ENCODE assay signal across 8 mouse cellular contexts in the genomic region with DNA sequence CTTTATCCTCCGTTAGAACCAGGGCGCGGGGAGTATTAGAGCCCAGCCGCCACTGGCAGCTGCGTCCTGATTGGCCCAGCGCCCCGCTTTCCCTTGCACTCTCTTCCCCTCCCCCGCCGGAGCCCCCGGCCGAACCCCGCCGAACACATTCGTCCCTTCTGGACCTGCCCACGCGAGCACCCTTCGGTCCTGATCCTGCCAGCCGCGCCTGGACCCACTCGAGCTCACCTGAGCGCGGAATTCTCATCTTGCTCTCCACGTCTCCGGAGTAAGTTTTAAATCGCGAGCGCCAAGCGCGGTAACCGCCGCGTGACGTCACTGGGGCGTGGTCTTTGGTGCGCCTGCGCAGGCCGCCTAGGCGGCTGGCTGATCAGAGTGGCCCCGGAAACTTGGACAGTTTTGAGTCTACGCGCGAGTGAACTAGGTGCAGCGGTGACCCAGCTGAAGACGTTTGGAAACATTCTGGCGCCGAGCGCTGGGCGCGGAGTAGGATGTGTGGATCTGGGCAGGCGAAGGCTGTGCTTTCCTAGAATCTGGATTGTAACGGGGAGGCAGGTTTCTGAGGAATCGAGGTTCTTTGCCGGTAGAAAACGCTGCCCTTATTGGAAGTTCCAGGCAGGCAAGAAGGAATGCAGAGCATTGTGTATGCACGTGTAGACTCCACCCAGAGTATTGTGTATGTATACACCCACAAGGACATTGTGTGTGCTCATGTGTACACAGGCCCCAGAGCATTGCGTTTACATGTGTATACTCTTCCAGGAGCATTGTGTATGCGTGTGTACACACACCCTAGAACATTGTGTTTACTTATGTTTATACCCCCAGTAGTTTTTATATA. TPM values are rescaled to one million over a fixed set of nuclear protein-coding genes. Genes with fewer than 3 reads are reported as not detected.
DNase-seq lines count a peak whose midpoint lies in the region; ATAC-seq lines count a peak whose summit lies in the region.

TSS of gene Ncaph (minus strand) at position 334 of the 841 bp plus-strand sequence.

- peak; percentile 88 for ATAC-seq in erythroid progenitor cell, adult 5-6 weeks (replicated peaks; ENCODE audit: low FRiP score, poor library complexity, severe bottlenecking)
- ATAC-seq in heart, embryonic 14.5 days (ENCODE audit: insufficient number of reproducible peaks, insufficient read depth, low FRiP score, low read depth): peak; percentile 75
- peak; percentile 94 for ATAC-seq in liver, embryonic 13.5 days (ENCODE audit: low read depth)
- peak; percentile 89 for ATAC-seq in stomach, embryonic 16.5 days (ENCODE audit: insufficient read depth, low FRiP score)

- no peaks in the 10 kb centered on the region for H3K36me3 ChIP-seq in heart, embryonic 14.5 days (ENCODE audit: control insufficient read depth, insufficient read depth, low read length)
- H3K36me3 ChIP-seq in liver, embryonic 13.5 days: peaks cover 9% of the 10 kb centered on the region
- 0 out of 2 replicates have a peak, but pooled peaks cover 4% of the 10 kb centered on the region for H3K36me3 ChIP-seq in stomach, embryonic 16.5 days (ENCODE audit: control insufficient read depth, insufficient read depth, low read length)

- DNase-seq in CD4-positive helper T cell, adult 2 months (ENCODE audit: low read depth, low spot score): peak; percentile 95
- DNase-seq in brain, embryonic 18.5 days (ENCODE audit: low read depth, low spot score): peak; percentile 75
- peak; percentile 95 for DNase-seq in kidney, postnatal 14 days
- DNase-seq in liver, embryonic 13.5 days: peak; percentile 93
- peak; percentile 99 for DNase-seq in neural tube, embryonic 10.5 days (ENCODE audit: extremely low spot score, low spot score)

- H3K9ac ChIP-seq in heart, embryonic 14.5 days (ENCODE audit: low read length): peak within 1 kb of the TSS; percentile 79
- H3K9ac ChIP-seq in liver, embryonic 13.5 days: peak within 1 kb of the TSS; percentile 82
- peak within 1 kb of the TSS; percentile 88 for H3K9ac ChIP-seq in stomach, embryonic 16.5 days (ENCODE audit: low read length)

- WGBS in heart, embryonic 14.5 days: 2% methylated on average over 56 of the region's 57 CpGs
- 1% methylated on average over 57 of the region's 57 CpGs for WGBS in liver, embryonic 13.5 days (ENCODE audit: insufficient replicate concordance)
- WGBS in stomach, embryonic 16.5 days: 1% methylated on average over 57 of the region's 57 CpGs

- peak within 1 kb of the TSS; percentile 78 to 96 for H3K27ac ChIP-seq in heart, embryonic 14.5 days (replicated peaks in 1 of 2; ENCODE audit: control insufficient read depth in 1 of 2, insufficient read depth in 1 of 2, low read depth in 2 of 2, low read length in 2 of 2)
- peak within 1 kb of the TSS; percentile 97 for H3K27ac ChIP-seq in liver, embryonic 13.5 days
- H3K27ac ChIP-seq in stomach, embryonic 16.5 days (ENCODE audit: low read length): peak within 1 kb of the TSS; percentile 98

- peaks cover 18 to 31% of the 10 kb centered on the region in 2 experiments for H3K4me1 ChIP-seq in heart, embryonic 14.5 days (ENCODE audit: control insufficient read depth in 2 of 2, insufficient read depth in 2 of 2, low read length in 2 of 2)
- peaks cover 75% of the 10 kb centered on the region for H3K4me1 ChIP-seq in liver, embryonic 13.5 days (replicated peaks)
- H3K4me1 ChIP-seq in stomach, embryonic 16.5 days (ENCODE audit: control insufficient read depth, insufficient read depth, low read length): peaks cover 26% of the 10 kb centered on the region

- H3K27me3 ChIP-seq in heart, embryonic 14.5 days (ENCODE audit: control insufficient read depth, insufficient read depth, low read length): no peaks in the 10 kb centered on the region
- no peaks in the 10 kb centered on the region for H3K27me3 ChIP-seq in liver, embryonic 13.5 days
- H3K27me3 ChIP-seq in stomach, embryonic 16.5 days (ENCODE audit: control insufficient read depth, insufficient read depth, low read length): no peaks in the 10 kb centered on the region

- no peaks in the 10 kb centered on the region for H3K9me3 ChIP-seq in heart, embryonic 14.5 days (ENCODE audit: control insufficient read depth, low read length)
- H3K9me3 ChIP-seq in liver, embryonic 13.5 days (replicated peaks): no peaks in the 10 kb centered on the region
- H3K9me3 ChIP-seq in stomach, embryonic 16.5 days (replicated peaks; ENCODE audit: control insufficient read depth, low read length): no peaks in the 10 kb centered on the region

- peak within 1 kb of the TSS; percentile 74 to 86 for H3K4me3 ChIP-seq in heart, embryonic 14.5 days (ENCODE audit: control insufficient read depth in 1 of 2, insufficient read depth in 1 of 2, low read depth in 1 of 2, low read length in 2 of 2)
- H3K4me3 ChIP-seq in liver, embryonic 13.5 days (replicated peaks): peak within 1 kb of the TSS; percentile 73
- peak within 1 kb of the TSS; percentile 79 for H3K4me3 ChIP-seq in stomach, embryonic 16.5 days (replicated peaks; ENCODE audit: low read length)

- peak within 1 kb of the TSS; percentile 72 for H3K4me2 ChIP-seq in heart, embryonic 14.5 days (ENCODE audit: low read length)
- peak within 1 kb of the TSS; percentile 73 for H3K4me2 ChIP-seq in liver, embryonic 13.5 days
- peak within 1 kb of the TSS; percentile 83 for H3K4me2 ChIP-seq in stomach, embryonic 16.5 days (ENCODE audit: low read depth, low read length)

RNA-seq across cellular contexts. Expression of gene Ncaph, which starts in this region (rescaled TPM):
- 160 and 195 TPM in 2 replicates for total RNA-seq in erythroid progenitor cell, adult 5-6 weeks (2015; ENCODE audit: low replicate concordance)
- 202 and 244 TPM in 2 replicates for total RNA-seq in erythroid progenitor cell, adult 5-6 weeks (2017; ENCODE audit: low replicate concordance)
- 46.9 and 50.2 TPM in 2 replicates for polyA plus RNA-seq in heart, embryonic 14.5 days (2014; fragmentation: Nextera tagmentation; extraction: Ambion mirVana)
- 59.3 and 74.5 TPM in 2 replicates for polyA plus RNA-seq in liver, embryonic 13.5 days (2015; fragmentation: Nextera tagmentation; extraction: Ambion mirVana)
- 66.1 and 71.3 TPM in 2 replicates for polyA plus RNA-seq in stomach, embryonic 16.5 days (2015; fragmentation: Nextera tagmentation; extraction: Ambion mirVana)

Comparison
In these comparisons a context has a peak if more than half of its experiments do, and no peak if none do; other contexts are left out.
1. Peak in every context shown above with its lines: DNase-seq, ATAC-seq, H3K4me3 ChIP-seq and H3K27ac ChIP-seq.